Mouse (Mus musculus): ENCODE results near the gene Fat1. TPM values are rescaled to one million over a fixed set of nuclear protein-coding genes. Genes with fewer than 3 reads are reported as not detected.

Gene Fat1
- polyA plus RNA-seq, 2 experiments = 0.98 to 1.3 TPM

GRCm38 (mm10) chr8:44934416-44934815 is 831 bp upstream of the Fat1 start:
- Histone ChIP-seq H3K4me3 (ENCODE audit: insufficient read depth in 1 of 2, low read depth in 2 of 2, low read length in 2 of 2) (peak overlapping the region in 1 of 2 experiments; percentile 42; a peak in 1 of 4 replicates), H3K9me3 (ENCODE audit: control insufficient read depth, low read length) (no peaks in the 10 kb centered on the region), H3K27ac (no peak overlapping the region), H3K27me3 (ENCODE audit: control insufficient read depth, insufficient read depth, low read length) (peaks cover 46% of the 10 kb centered on the region), H3K9ac (replicated peaks) (no peak overlapping the region), H3K36me3 (replicated peaks; ENCODE audit: control insufficient read depth, insufficient read depth, low read depth) (no peaks in the 10 kb centered on the region), H3K4me2 (ENCODE audit: low read depth) (peak overlapping the region; percentile 56), H3K4me1 (replicated peaks; ENCODE audit: control insufficient read depth in 2 of 2, insufficient read depth in 2 of 2, low read length in 1 of 2) (no peaks in the 10 kb centered on the region)
- DNase-seq (ENCODE audit: low read depth in 3 of 3, low spot score in 3 of 3) (no peak), ATAC-seq (ENCODE audit: insufficient read depth) (no peak)
- WGBS (ENCODE audit: insufficient replicate concordance) = 3% methylated on average over 13 of the region's 13 CpGs
- no peak for TF ChIP-seq CTCF (IDR thresholded peaks at IDR 0.05; ENCODE audit: low read depth)
- TF ChIP-seq EP300 (IDR thresholded peaks at IDR 0.05; ENCODE audit: low read depth) = no peak

DNA sequence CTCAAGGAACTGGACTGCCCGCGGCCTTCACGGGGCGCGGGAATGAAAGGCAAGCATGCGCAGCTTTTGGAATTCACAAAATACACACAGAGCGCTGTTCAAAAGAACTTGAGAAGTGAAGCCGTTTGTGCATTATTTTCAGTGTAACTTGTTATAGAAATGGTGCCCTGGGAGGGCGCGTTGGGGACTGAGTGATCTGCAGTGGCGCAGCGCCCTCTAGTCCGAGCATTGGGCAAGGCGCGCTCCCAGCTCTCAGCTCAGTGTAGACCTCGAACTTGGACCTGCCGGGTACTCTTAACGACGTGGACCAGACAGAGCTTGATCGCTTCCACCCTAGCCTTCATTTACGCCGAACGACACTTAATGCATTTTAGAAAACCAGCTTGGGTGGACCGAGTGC is 494 bp downstream of the Fat1 start:
- 0 out of 2 replicates have a peak, but pooled peaks have one; percentile 27 for ATAC-seq (ENCODE audit: insufficient read depth)
- peak overlapping the region; percentile 56 for H3K4me2 ChIP-seq (ENCODE audit: low read depth)
- TF ChIP-seq CTCF (IDR thresholded peaks at IDR 0.05; ENCODE audit: low read depth) (peak; percentile 72), EP300 (IDR thresholded peaks at IDR 0.05; ENCODE audit: low read depth) (no peak)
- WGBS (ENCODE audit: insufficient replicate concordance) = under 1% methylated on average over 24 of the region's 24 CpGs
- H3K27me3 ChIP-seq (ENCODE audit: control insufficient read depth, insufficient read depth, low read length) = peaks cover 46% of the 10 kb centered on the region
- no peaks in the 10 kb centered on the region for H3K4me1 ChIP-seq (replicated peaks; ENCODE audit: control insufficient read depth in 2 of 2, insufficient read depth in 2 of 2, low read length in 1 of 2)
- peak overlapping the region; percentile 42 to 50 for H3K4me3 ChIP-seq (ENCODE audit: insufficient read depth in 1 of 2, low read depth in 2 of 2, low read length in 2 of 2)
- no peak overlapping the region for H3K9ac ChIP-seq (replicated peaks)
- no peak overlapping the region for H3K27ac ChIP-seq
- peak in 2 of 3 experiments; percentile 7 to 13 for DNase-seq (ENCODE audit: low read depth in 3 of 3, low spot score in 3 of 3)
- H3K36me3 ChIP-seq (replicated peaks; ENCODE audit: control insufficient read depth, insufficient read depth, low read depth) = no peaks in the 10 kb centered on the region
- H3K9me3 ChIP-seq (ENCODE audit: control insufficient read depth, low read length) = no peaks in the 10 kb centered on the region

GRCm38 (mm10) chr8:44936481-44936961 is 1.3 kb downstream of the Fat1 start:
- ATAC-seq (ENCODE audit: insufficient read depth) (no peak), DNase-seq (ENCODE audit: low read depth in 3 of 3, low spot score in 3 of 3) (no peak)
- Histone ChIP-seq H3K27me3 (ENCODE audit: control insufficient read depth, insufficient read depth, low read length) (peaks cover 46% of the 10 kb centered on the region), H3K27ac (no peak overlapping the region), H3K4me1 (replicated peaks; ENCODE audit: control insufficient read depth in 2 of 2, insufficient read depth in 2 of 2, low read length in 1 of 2) (no peaks in the 10 kb centered on the region), H3K4me3 (ENCODE audit: insufficient read depth in 1 of 2, low read depth in 2 of 2, low read length in 2 of 2) (peak overlapping the region; percentile 32 to 52; a peak in 3 of 4 replicates), H3K36me3 (replicated peaks; ENCODE audit: control insufficient read depth, insufficient read depth, low read depth) (no peaks in the 10 kb centered on the region), H3K9ac (replicated peaks) (no peak overlapping the region), H3K9me3 (ENCODE audit: control insufficient read depth, low read length) (no peaks in the 10 kb centered on the region), H3K4me2 (ENCODE audit: low read depth) (peak overlapping the region; percentile 45)
- WGBS (ENCODE audit: insufficient replicate concordance) = 2% methylated on average over 16 of the region's 16 CpGs
- TF ChIP-seq CTCF (IDR thresholded peaks at IDR 0.05; ENCODE audit: low read depth) (no peak), EP300 (IDR thresholded peaks at IDR 0.05; ENCODE audit: low read depth) (no peak)

DNA sequence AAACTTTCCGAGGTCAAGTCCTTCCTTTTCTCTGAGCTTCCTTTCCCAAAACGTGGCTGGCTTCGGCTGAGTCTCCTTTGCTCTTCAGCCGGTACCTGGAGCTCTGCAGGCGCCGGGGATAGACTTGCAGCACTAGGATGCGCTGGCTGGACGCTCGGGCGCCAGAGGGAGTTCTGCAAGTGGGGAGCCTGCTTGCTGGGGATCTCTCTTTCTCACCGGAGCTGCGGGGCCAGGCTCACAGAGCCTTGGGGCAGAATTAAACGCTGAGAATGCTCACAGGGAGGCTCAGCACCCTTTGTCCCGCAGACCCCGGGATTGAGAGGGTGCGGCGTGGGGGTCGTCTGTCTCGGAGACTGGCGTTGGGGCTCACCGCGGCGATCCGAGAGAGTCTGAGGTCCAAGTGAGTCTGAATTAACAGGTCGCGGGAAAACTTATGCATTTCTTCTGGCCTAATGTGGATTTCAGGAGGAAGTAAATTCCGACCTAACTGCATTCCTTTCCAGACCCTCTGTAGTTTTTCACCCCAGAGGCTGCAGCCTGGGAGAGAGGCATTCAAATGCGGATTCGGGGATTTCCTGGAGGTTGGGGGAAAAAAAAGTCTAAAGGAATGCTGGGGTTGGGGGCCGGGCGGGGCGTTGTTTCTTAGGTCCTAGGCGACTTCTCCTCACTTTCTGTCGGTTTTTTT is 2.0 kb downstream of the Fat1 start:
- no peak overlapping the region for H3K9ac ChIP-seq (replicated peaks)
- H3K27ac ChIP-seq = no peak overlapping the region
- ATAC-seq (ENCODE audit: insufficient read depth) = no peak

GRCm38 (mm10) chr8:44937905-44938642 is 2.8 kb downstream of the Fat1 start:
- ATAC-seq (ENCODE audit: insufficient read depth) = peak; percentile 80
- under 1% methylated on average over 87 of the region's 87 CpGs for WGBS (ENCODE audit: insufficient replicate concordance)
- H3K27me3 ChIP-seq (ENCODE audit: control insufficient read depth, insufficient read depth, low read length) = peaks cover 46% of the 10 kb centered on the region

More for the DNA sequence above, 2.0 kb downstream of the Fat1 start:
- no peaks in the 10 kb centered on the region for H3K9me3 ChIP-seq (ENCODE audit: control insufficient read depth, low read length)
- peak overlapping the region; percentile 32 to 52 for H3K4me3 ChIP-seq (ENCODE audit: insufficient read depth in 1 of 2, low read depth in 2 of 2, low read length in 2 of 2)
- H3K4me1 ChIP-seq (replicated peaks; ENCODE audit: control insufficient read depth in 2 of 2, insufficient read depth in 2 of 2, low read length in 1 of 2) = no peaks in the 10 kb centered on the region
- TF ChIP-seq EP300 (IDR thresholded peaks at IDR 0.05; ENCODE audit: low read depth) = no peak
- TF ChIP-seq CTCF (IDR thresholded peaks at IDR 0.05; ENCODE audit: low read depth) = peak; percentile 31; the same call in 1 of the 2 replicates
- peak overlapping the region; percentile 45 for H3K4me2 ChIP-seq (ENCODE audit: low read depth)
- 1% methylated on average over 34 of the region's 34 CpGs for WGBS (ENCODE audit: insufficient replicate concordance)
- DNase-seq (ENCODE audit: low read depth in 3 of 3, low spot score in 3 of 3) = no peak
- H3K27me3 ChIP-seq (ENCODE audit: control insufficient read depth, insufficient read depth, low read length) = peaks cover 46% of the 10 kb centered on the region
- no peaks in the 10 kb centered on the region for H3K36me3 ChIP-seq (replicated peaks; ENCODE audit: control insufficient read depth, insufficient read depth, low read depth)

More at GRCm38 (mm10) chr8:44937905-44938642, 2.8 kb downstream of the Fat1 start:
- no peaks in the 10 kb centered on the region for H3K36me3 ChIP-seq (replicated peaks; ENCODE audit: control insufficient read depth, insufficient read depth, low read depth)
- no peak overlapping the region for H3K9ac ChIP-seq (replicated peaks)
- TF ChIP-seq EP300 (IDR thresholded peaks at IDR 0.05; ENCODE audit: low read depth) (no peak), CTCF (IDR thresholded peaks at IDR 0.05; ENCODE audit: low read depth) (no peak)
- H3K27ac ChIP-seq = no peak overlapping the region
- peak overlapping the region; percentile 45 for H3K4me2 ChIP-seq (ENCODE audit: low read depth)
- H3K4me3 ChIP-seq (ENCODE audit: insufficient read depth in 1 of 2, low read depth in 2 of 2, low read length in 2 of 2) = peak overlapping the region; percentile 52 to 70
- H3K9me3 ChIP-seq (ENCODE audit: control insufficient read depth, low read length) = no peaks in the 10 kb centered on the region
- H3K4me1 ChIP-seq (replicated peaks; ENCODE audit: control insufficient read depth in 2 of 2, insufficient read depth in 2 of 2, low read length in 1 of 2) = no peaks in the 10 kb centered on the region
- DNase-seq (ENCODE audit: low read depth in 3 of 3, low spot score in 3 of 3) = peak; percentile 16 to 29 (median 27)
